Mouse (Mus musculus) yolk sac, embryonic 10.5 days (tissue): Measurements from ENCODE around the gene Gm4907.
"Not testable (repeated sequence)": the region's sequence is repeated elsewhere in the genome, so short reads cannot be mapped to it uniquely, and the experiment has no call there.

ENCODE experiments used
- DNase-seq: peaks from one replicate; pipeline ENCODE4 v3.0.0-alpha.2; 2017; ENCODE audit warnings: low spot score

Gm4907 gene

DNA sequence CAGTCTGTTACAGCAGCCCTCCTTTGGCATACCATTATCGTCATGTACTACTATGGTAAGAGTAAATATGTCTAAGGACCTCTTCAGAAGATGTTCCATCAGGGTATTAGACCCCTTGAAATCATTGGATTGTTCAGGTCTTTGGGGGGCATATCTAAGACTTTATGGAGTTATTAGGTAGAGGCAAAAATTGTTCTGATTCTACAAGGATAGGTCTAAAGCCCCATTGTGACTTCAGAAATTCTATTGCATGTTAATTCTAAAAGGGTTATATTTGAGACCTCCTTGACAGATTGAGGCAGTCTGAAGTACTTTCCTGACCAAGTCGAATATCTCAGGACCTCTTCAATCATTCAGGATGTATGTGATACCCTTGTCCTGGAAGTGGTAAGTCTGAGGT is at the start of gene Gm4907:
Gene Gm4907, plus strand, starts transcription at position 301 of the 400 bp plus-strand sequence.
- DNase-seq = not testable (repeated sequence)

DNA sequence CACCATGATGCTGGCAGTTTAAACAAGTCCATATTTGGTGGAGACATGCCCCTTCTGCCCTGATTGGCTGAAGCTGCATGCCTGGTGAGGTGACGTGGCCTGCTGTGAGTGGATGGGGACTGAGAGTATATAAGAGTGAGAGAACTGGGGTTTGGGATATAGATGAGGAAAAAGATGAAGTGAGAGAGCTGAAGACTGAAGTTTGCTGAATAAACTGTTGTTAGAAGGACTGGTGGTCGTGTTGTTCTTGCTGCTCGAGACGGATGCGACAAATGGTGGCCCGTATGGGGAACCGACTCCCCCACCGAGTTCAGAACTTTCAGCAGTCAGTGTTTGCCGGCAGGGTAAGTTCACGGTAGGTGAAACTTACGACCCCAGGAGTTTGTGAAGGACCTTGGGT is 48.6 kb upstream of the Gm4907 start:
- not testable (repeated sequence) for DNase-seq

DNA sequence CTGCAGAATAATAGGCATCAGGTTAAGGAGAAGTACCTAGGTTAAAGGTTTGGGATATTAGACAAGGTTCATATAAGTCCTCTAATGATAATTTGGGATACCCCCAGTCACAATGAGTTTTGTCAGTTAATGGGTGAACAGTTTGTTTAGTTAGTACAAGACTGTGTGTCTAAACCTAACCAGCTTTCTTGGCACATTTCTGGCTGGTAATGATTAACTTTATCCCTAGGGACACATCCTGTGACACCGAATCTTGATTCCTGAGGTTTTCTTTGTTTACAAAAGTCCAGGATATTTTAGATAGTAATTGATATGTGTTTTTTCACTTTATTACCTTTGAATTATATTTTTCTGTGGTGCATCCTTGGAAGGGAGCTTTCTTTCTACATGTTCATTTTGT is 41.4 kb upstream of the Gm4907 start:
- DNase-seq = no peak

DNA sequence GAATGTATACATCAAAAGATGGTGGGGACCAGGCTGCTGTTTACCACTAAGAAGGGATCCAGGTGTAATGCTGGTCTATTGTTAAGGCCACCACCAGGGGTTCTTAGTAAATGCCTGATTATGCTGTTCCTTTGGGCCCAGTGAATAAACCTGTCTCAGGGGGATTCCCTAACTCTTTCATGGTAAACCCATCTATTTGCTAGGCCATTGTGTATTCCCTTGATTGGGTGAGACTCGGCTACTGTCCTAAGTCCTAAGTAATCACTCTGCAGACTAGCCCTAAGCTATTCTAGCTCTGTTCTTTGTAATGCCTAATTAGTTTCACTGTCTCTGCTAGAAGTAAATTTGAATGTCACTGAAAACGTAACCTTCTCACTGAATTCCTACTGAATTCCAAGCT is 71.8 kb downstream of the Gm4907 start:
- no peak for DNase-seq
